Mouse (Mus musculus) right cerebral cortex, postnatal 4 days (tissue): ENCODE data around the gene Ccdc51.

Experiments
- DNase-seq: peaks from one replicate; pipeline ENCODE4 v3.0.0-alpha.2; 2022

The Ccdc51 gene

DNA sequence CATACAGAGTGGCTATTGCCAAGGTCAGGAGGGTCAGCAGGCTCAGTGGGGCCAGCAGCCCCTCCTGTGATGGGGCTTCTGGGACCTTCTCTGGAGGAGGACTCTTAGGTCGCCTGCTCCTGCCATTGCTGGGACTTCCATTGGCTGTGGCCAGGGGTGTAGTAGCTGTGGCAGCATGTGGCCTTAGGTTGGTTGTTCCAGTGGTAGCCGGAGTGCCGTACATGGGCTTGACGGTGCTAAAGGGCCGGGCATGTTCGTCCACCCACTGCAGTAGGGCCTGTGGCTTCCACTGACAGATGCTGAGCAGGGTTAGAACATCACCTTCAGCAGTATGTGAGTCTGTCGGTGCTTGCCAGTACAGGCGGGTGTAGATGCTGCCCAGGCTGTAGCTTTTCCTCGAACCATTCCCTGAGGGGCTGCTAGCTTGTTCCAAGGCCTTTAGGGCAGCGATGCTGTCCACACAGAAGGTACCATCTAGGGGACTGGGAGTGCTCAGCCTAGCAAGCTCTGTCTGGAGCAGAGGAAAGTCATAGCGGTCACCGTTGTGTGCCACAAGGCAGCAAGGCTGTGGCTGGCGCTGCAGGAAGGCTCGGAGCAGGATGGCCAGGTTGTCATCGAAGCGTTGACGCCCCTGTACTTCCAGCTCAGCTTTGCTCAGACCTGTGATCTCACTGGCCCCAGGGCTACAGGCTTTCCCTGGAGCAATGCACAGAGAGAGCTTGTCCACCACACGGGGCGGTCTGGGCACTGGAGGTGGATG is 24.1 kb upstream of the Ccdc51 start:
- DNase-seq = no peak

DNA sequence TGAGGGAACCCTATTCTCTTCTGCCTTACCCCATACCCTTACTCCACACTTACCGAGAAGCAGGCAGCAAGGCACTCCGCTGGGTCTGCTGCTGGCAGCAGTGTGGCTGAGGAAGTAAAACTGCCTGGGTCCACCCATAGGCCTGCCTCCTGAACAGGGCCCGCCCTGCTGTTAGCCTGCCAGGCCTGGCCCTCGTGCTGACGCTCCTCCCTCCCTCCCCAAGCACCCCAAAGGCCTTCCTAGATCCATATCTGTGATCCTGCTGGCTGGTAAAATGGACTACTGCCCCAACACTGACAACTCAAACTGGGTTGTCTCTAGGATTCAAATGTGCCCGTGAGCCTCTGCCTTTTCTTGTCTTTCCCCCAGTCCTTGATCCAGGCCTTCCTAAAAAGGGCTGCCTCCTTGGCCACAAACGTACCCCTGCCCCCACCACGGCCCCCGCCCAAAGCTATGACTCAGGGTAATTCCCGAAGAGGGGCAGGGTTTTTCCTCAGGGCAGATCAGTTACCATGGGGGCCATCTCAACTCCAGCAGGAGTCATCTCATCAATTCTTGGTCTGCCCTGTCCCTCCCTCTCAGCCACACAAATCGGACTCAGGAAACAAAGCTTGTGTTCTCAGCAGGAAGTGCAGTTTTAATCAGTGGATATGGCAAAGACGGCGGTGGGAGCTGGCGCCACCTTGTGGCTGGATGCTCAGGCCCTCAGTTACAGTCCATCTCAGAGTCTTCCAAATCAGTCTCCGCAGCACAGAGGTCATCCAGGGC is 23.0 kb upstream of the Ccdc51 start, which contains the start of gene Trex1:
Trex1 (minus strand) TSS at position 599 of the 768 bp plus-strand sequence.
- DNase-seq = peak; percentile 89

DNA sequence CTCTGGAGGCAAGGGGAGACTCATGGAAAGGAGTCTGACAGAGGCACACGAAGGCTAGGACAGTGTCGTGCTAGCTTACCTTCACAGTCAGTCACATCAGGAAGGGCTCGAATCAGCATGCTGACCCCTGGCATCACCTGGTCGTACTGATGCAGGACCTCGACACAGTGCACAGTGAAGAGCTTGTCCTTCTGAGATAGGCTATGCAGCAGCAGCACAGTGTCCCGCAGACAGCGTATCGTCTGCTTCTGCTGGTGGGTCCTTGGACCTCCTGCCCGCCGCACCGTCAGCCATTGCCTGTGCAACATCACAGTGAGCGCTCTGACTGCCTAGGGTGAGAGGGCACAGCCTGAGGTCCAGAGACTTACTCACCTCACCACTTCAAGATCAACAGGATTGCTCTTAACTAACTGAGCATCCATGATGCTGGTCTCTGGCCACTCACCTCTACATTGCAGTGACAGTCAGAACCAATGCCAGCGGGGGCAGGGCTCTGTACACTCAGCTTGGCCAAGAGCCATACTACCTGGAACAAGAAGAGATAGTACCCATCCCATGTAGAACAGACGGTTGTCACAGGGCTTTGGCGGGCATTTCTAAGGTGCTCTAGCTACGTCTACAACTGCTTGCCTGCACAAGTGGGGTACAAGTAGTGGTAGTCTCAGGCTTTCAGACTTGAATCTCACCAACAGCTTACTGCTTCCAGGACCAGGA is 22.0 kb upstream of the Ccdc51 start:
- DNase-seq = no peak

DNA sequence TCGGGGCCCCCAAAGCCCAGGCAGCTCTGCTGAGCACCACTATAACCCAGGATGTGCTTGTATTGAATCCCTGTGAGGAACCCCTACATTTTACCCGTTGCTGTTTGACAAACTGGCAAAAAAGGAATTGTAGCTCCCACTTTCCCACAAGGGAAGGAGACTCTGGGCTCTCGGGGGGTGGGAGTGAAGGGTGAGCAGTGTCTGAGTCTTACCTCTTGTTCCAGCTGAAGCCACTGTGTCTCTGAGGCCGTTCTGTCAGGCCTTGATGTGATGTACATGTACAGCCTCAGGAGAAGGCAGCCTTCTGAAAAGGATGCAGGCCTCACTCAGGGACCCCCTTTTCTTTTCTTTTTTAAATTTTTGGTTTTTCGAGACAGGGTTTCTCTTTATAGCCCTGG is 21.4 kb upstream of the Ccdc51 start:
- no peak for DNase-seq

DNA sequence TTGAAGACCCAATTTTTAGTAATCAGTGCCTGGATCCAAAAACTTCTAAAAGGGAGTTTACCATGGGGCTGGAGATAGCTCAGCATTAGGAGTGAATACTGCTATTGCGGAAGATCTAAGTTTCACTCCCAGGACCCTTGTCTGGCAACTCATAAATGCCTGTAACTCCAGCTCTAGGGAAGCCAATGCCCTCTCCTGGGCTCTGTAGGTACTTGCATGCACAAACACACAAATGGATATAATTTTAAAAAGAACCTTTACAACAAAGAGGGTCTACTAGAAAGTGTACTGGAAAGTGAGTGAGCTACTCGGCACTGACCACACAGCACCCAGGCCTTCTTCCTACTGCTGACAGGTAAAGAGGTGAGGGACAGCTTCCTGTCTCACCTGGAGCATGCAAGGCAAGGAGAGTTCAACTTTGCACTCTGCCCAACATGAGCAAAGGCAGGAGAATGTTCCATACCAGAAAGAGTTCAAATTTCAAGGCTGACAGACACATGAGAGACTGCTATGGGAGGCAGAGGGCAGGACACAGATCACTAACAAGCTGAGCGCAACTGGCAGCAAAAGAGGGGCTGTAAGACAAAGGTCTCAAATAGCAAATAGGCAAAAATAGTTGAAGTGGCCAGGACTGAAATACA is 14.1 kb upstream of the Ccdc51 start:
- no peak for DNase-seq

DNA sequence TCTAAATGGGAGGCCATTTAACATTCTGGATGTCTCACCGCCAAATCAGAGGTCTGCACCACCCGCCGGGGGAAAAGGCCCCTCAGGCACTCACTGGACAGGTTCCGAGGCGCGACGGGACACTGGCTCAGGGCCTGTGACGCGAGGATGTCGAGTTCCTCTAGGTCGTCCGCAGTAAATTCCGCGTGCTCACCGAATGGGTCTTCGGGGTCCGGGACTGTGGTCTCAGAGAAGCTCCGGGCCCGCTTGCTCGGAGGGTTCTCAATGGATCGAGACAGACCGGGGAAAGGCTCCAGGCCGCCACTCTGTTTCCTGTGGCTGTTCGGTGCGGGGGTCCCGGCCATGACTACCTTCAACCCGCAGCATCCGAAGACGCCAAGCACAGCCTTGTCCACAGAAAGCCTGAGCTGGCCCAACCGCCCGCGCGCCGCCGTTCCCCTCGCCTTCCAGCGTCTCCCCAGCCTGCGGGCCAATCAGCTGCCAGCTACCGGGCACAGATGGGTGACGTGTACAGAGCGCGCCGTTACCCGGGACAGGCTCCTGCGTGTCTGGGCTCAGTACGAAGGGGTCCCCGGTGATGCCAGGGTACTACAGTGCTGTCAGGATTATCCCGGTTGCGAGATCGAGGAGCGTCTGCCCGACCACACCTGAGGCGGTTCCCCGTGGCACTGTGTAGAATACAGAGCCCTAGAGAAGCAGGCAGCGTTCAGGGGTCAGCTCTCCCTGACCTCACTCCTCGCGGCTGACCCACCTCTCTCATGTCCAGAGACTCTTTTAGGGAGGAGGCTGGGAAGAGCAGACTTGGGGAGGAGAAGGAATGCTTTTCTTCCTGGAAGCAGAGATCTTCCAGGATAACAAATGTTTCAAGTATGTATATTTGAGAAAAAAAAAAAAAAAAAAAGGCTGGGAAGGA is 8.4 kb upstream of the Ccdc51 start, which contains the start of gene Atrip:
Atrip (minus strand) TSS at position 464 of the 913 bp plus-strand sequence.
- peak; percentile 95 for DNase-seq

DNA sequence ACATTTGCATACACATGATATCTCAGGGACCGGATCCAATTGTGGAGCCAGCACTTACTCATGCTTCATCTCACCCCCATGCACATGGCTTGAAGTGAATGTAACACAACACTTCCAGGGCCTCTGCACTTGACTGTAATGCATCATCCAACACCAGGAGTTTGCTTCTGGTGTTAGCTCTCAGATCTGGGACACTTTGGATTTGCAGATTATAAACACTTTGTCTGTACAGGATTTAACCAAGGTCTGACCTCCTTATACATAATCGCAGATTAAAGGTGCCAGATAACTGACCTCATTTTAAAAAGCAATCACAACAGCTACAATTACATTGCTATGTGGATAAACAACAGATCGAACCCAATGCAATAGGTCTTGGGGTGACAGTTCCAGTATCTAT is 1.8 kb upstream of the Ccdc51 start:
- no peak for DNase-seq

DNA sequence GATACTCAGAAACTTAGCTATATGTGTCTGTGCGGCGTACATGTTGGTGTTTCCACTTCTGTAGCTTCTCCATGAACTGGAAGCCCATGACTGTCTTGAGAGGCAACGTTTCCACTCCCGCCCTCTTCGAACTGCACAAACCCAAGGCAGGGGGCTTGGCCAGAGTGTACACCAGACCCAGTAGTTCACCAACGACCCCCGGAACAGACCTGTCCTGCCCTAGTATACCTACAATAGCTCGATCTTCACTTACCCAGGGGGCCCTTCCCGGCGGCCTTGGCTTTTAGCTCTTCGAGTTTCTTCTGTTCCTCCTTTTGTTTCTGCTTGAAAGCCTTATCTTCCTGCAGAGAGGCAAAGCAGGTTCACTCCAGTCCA is 557 bp upstream of the Ccdc51 start:
- no peak for DNase-seq

DNA sequence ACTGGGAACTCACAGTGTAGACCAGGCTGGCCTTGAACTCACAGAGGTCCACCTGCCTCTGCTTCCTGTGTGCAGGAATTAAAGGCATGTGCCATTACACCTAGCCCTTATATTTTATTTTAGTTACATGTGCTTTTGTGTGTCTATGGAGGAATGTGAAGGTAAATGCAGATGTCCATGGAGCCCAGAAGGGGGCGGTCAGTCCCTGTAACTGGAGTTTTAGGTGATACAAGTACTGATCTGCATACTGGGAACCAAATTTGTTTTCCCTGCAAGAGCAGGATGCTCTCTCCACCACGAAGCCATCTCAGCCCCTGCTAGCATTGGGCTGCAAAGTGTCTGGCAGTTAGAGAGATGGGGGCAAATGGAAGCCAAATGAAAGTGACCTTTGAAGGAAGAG is 2.6 kb downstream of the Ccdc51 start:
- DNase-seq = no peak

DNA sequence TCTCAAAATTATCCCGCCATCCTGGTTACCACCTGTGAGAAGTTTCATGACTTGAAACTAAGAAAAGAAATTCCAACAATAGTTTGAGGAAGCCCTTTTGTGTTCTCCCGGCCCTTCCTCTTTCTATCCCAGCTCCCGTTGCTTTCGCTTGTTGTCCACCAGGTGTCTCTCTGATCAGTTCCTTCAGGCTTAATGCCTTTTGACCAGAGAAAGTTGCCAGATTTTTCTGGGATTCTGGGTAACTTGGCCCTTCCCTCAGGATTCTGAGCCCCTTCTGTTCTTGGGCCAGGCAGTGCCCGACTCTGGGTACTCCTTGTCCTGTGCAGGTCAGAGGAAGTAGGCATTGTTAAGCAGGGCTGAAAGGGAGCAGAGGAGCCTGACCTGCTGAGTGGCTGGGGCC is 5.7 kb downstream of the Ccdc51 start:
- peak; percentile 56 for DNase-seq

DNA sequence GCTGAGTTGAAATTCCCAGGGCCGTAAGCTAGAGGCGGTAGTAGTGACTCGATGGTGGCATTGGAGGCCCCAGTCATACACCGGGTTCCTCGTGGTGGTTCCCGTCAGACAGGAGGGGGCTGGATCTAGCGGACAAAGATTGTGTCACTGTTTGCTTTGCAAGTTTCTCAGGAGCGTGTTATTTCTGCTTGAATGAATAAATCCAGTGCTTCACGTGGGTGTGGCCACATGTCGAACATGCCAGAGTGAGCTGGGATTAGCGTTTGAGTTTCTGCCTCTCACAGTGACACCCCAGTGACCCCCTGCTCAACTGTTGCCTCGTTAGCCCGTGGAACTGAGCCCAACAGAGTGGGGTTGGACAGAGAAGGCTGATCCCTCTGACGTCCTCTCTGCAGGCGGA is 8.2 kb downstream of the Ccdc51 start:
- DNase-seq = no peak

DNA sequence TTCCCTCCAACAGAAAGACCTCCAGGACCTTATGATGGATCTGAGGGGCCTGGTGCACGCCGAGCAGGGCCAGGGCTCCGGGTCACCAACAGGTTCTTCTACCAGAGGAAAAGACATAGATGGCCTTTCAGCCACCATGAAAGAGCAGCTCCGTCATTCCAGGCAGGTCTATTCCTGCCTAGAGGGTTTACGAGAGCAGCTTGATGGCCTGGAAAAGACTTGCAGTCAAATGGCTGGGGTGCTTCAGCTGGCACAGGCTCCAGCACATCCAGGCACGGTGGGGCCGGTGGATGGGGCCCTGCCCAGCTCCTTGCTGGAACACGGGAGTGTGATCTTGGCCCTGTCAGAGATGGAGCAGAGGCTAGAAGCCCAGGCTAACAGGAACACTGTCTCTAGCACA is 9.5 kb downstream of the Ccdc51 start:
- no peak for DNase-seq

DNA sequence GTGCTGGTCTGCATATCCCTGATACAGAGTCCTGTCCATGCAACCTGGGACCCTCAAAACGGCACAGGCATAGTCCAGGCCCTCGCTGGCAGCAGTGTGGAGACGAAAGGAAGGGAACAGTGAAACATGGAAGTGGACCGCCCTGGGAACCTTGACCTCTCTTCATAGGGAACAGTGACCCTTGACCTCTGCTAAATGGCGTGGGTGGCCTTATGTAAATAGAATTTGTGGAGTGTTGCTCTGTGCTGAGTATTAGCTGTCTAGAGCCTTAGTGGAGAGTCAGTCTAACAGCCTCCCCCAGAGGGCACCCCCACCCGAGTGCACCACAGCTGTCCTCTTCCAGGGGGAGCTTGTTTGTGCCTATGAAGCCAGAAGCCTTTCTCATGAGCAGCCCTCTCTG is 10.5 kb downstream of the Ccdc51 start:
- DNase-seq = no peak

DNA sequence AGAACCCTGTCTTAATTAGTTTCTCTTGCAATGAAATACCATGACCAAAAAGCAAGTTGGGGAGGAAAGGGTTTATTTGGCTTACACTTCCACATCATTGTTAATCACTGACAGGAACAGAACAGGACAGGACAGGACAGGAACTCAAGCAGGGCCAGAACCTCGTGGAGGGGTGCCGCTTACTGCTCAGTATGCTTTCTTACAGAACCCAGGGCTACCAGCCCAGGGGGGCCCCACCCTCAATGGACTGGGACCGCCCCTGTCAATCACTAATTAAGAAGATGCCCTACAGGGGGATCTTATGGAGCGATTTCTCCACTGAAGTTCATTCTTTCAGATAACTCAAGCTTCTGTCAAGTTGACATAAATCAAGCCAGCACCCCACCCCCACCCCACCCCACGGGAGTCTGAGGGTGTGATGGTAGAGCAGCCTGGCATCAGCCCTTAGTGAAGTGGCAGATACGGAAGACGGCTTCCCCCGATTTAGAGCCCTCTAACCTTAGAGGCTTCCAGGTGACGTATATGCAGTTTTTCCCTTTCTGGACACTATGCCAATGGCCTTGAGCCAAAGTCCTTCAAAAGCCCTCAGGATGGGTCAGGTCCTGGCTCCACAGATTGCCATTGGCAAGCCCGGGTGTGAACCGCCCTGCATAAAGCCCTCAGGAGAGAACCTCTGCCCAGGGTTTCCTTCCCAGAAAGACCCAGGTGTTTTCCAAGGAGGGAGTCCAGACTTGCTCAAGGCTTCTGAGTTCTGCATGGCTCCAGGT is 11.7 kb downstream of the Ccdc51 start:
- DNase-seq = no peak

DNA sequence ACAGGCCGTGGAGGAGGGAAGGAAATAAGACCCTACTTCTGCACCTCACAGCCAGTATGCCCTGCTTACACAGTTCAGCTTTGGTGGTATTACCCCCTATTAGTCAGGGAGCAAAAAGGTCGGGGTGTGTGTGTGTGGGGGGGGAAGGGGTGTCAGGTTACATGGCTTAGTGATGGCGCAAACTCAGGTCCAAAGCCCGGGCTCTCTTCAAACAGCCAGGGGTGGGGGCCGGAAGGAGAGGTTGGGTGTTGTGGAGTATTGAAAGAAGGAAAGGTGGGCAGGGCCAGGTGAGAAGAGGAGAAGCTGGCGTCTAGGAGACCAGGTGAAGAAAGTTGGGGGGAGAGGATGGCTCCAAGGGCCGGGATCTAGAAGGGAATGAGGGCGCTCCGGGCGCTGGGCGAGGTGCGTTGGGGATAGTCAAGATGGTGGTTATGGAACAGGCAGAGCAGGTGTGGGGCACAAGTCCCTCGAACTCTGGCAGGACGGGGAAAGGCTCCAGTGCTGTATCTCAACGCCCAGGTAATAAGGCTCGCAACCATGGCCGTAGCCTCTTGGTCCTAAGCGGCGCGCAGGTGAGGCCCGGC is 12.4 kb downstream of the Ccdc51 start:
- DNase-seq = no peak

DNA sequence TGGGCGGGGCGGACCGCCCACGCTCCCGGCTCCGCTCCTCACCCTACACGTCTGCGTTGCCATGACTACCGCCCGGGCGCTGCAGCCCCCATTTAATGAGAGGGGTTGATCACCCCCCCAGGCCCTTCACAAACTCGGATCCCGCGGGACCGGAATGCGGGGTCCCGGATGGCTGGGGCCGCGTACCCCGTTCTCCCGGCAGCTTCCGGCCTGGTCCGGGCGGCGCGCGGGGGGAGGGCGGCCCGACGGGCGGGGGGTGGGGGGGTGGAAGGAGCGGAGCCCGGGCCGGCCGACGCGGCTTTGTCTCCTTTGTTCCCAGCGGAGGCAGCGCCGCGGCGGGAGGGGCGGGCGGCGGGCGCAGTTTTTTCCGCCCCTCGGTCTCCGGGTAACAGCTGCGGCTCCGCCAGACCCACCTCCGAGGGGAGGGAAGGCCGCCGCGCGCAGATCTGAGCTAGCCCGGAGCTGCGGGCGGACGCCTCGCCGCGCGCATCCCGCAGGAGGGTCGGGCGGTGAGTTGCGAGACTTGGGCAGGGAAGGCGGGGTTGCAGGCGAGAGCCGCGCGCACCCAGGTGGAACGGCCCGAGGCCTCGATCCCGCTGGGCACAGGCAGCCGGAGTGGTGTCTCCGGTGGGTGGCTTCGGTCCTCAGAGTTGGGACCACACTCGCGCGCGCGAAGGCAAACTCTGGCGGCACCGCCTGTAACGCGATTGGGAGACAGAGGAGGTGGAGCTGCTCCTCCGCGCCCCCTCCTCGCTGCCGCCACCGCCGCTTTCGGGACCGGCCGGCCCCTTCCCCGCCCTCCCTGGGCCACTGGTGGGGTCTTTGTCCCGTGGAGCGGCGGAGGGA is 13.1 kb downstream of the Ccdc51 start, which contains the start of gene Plxnb1:
Plxnb1 (plus strand) TSS at position 253 of the 846 bp plus-strand sequence.
- DNase-seq = peak; percentile 83

DNA sequence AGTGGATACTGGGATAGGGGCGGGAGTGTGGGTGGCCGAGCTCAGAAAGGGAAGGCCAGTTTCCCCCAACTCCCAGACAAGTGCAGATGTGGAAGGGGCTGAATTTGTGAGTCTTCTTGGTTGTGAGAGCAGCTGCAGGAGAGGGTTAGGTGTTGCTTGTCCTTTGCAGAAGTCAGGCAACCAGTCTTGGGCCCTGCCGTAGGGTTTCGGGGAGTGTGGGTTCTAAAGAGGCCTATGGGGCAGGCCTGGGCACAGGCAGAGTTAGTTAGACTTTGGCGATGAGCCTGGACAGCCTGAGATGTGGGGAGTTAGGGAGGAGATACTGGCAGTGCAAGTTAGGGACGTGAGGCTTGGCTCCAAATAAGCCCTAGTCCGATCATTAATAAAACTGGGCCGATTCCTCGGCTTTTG is 14.0 kb downstream of the Ccdc51 start:
- DNase-seq = peak; percentile 40

DNA sequence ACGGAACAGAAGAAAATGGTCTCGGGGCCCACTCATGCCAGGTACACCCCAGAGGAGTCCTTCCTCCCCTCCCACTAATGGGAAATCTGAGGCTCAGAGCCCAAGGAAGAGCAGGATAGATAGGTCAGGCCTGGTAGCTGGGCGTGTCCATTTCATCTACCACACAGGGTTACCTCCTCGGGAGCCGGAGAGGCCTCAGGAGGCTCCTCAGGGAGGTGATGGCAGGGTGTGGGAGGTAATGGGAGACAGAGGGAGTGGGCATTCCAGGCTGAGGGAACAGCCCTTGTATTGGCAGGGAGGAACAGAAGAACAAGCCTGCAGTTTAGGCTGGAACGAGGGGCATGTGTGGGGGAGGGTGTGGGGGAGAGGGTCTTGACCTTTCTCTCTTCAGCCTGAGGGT is 14.6 kb downstream of the Ccdc51 start:
- DNase-seq = no peak

DNA sequence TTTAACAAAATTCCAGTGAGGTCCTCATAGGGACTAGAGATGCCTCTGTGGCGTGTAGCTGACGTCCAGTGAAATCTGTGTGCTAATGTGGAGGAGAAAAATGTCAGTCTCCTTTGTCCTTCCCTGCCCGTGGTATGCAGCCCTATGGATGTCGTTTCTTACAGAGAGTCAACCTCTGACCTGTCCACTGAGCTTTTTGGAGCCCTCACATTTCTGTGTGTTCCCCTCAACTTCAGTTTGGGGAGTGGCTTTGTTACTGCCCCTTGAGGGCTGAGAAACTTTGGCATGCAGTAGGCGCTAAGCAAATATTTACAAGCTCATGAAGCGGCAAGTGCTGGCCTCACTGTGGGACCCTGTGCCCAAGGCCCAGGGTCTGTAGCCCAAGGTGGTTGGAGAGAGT is 15.0 kb downstream of the Ccdc51 start:
- DNase-seq = no peak

DNA sequence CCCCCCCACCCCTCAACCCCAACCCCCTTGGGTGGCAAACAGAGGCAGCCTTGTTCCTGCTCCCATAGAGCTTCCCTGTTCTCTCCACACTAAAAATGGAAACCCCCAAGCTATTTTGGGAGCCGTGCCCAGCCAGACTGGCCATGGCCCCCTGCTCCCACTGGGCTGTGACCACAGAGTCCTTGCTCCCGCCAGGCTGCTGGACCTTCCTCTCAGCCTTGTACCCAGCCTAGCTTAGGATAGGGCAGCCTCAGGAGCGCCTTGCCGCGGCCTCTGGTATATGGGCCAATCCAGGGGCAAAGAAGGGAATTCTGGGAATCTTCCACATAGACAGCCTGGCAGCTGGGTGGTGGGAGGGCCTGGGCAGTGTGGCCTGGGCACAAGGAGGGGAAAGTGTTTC is 15.5 kb downstream of the Ccdc51 start:
- peak; percentile 67 for DNase-seq
